ENCODE assay signal across 8 mouse cellular contexts in genomic region chr6:115993463-115994145, GRCm38 (mm10). TPM values are rescaled to one million over a fixed set of nuclear protein-coding genes. Genes with fewer than 3 reads are reported as not detected.
DNase-seq lines count a peak whose midpoint lies in the region; ATAC-seq and TF ChIP-seq lines count a peak whose summit lies in the region.

No protein-coding gene starts in this region.

- no peak for TF ChIP-seq POLR2A in cerebellum, adult 2 months (IDR thresholded peaks at IDR 0.05; ENCODE audit: borderline replicate concordance, insufficient read depth, low read length)

- no peaks in the 10 kb centered on the region for H3K9me3 ChIP-seq in neural tube, embryonic 11.5 days (ENCODE audit: control insufficient read depth, low read length)
- no peaks in the 10 kb centered on the region for H3K9me3 ChIP-seq in hindbrain, embryonic 13.5 days

- no peaks in the 10 kb centered on the region for H3K36me3 ChIP-seq in neural tube, embryonic 11.5 days (ENCODE audit: control insufficient read depth, insufficient read depth, low read length)
- H3K36me3 ChIP-seq in hindbrain, embryonic 13.5 days = no peaks in the 10 kb centered on the region
- no peaks in the 10 kb centered on the region for H3K36me3 ChIP-seq in macrophage (ENCODE audit: inconsistent target)

- no peaks in the 10 kb centered on the region for H3K27me3 ChIP-seq in cerebellum, adult 2 months (ENCODE audit: control insufficient read depth, insufficient read depth, low read length)
- H3K27me3 ChIP-seq in neural tube, embryonic 11.5 days (ENCODE audit: control insufficient read depth, insufficient read depth, low read length) = peaks cover 24% of the 10 kb centered on the region
- H3K27me3 ChIP-seq in hindbrain, embryonic 13.5 days = peaks cover 71% of the 10 kb centered on the region

- H3K4me1 ChIP-seq in cerebellum, adult 2 months (ENCODE audit: control insufficient read depth, insufficient read depth, low read length) = peaks cover 9% of the 10 kb centered on the region
- H3K4me1 ChIP-seq in neural tube, embryonic 11.5 days (ENCODE audit: control insufficient read depth, insufficient read depth, low read length) = peaks cover 21% of the 10 kb centered on the region
- H3K4me1 ChIP-seq in hindbrain, embryonic 13.5 days (replicated peaks) = peaks cover 51% of the 10 kb centered on the region

- H3K4me3 ChIP-seq in cerebellum, adult 2 months (replicated peaks; ENCODE audit: insufficient read depth, low read depth, low read length) = peak overlapping the region; percentile 50
- peak overlapping the region; percentile 56 for H3K4me3 ChIP-seq in neural tube, embryonic 11.5 days (ENCODE audit: low read depth, low read length)
- H3K4me3 ChIP-seq in hindbrain, embryonic 13.5 days = peak overlapping the region; percentile 55
- H3K4me3 ChIP-seq in macrophage (ENCODE audit: inconsistent target) = peak overlapping the region; percentile 62

- peak overlapping the region; percentile 49 for H3K9ac ChIP-seq in neural tube, embryonic 11.5 days (ENCODE audit: low read length)
- peak overlapping the region; percentile 70 for H3K9ac ChIP-seq in hindbrain, embryonic 13.5 days

- DNase-seq in cerebellum, adult 2 months = peak in 1 of 2 experiments; percentile 42
- no peak for DNase-seq in cerebellum, adult 11-12 months
- DNase-seq in neural tube, embryonic 11.5 days (ENCODE audit: low spot score) = peak; percentile 41
- no peak for DNase-seq in neural tube, embryonic 10.5 days (ENCODE audit: extremely low spot score, low spot score)
- peak; percentile 58 to 65 for DNase-seq in thymus, postnatal 36 days
- no peak for DNase-seq in natural killer cell, adult 2 months (ENCODE audit: low spot score in 2 of 2)

- peak overlapping the region; percentile 77 for H3K4me2 ChIP-seq in neural tube, embryonic 11.5 days (ENCODE audit: low read depth)
- peak overlapping the region; percentile 88 for H3K4me2 ChIP-seq in hindbrain, embryonic 13.5 days

- H3K79me2 ChIP-seq in macrophage (ENCODE audit: inconsistent target) = peaks cover 53% of the 10 kb centered on the region

- H3K27ac ChIP-seq in cerebellum, adult 2 months (ENCODE audit: insufficient read depth, low read length) = no peak overlapping the region
- 0 out of 2 replicates have a peak overlapping the region, but pooled peaks have one; percentile 23 for H3K27ac ChIP-seq in neural tube, embryonic 11.5 days (ENCODE audit: low read depth, low read length)
- H3K27ac ChIP-seq in hindbrain, embryonic 13.5 days = peak overlapping the region; percentile 35
- no peak overlapping the region for H3K27ac ChIP-seq in macrophage

- 4% methylated on average over 86 of the region's 86 CpGs for WGBS in cerebellum, adult 2 months
- WGBS in neural tube, embryonic 11.5 days = 2% methylated on average over 86 of the region's 86 CpGs
- WGBS in hindbrain, embryonic 13.5 days = under 1% methylated on average over 83 of the region's 86 CpGs
- WGBS in macrophage (ENCODE audit: missing documents) = 3% methylated on average over 80 of the region's 86 CpGs

- TF ChIP-seq CTCF in cerebellum, adult 2 months (IDR thresholded peaks at IDR 0.05; ENCODE audit: borderline replicate concordance, insufficient read depth, low read depth, low read length) = no peak

- no peak for ATAC-seq in neural tube, embryonic 11.5 days (ENCODE audit: insufficient read depth, low FRiP score, low TSS enrichment)
- ATAC-seq in hindbrain, embryonic 13.5 days (ENCODE audit: low FRiP score) = no peak

RNA-seq across cellular contexts. Expression of gene Plxnd1, which starts 1.2 kb away (rescaled TPM):
- 24.2 and 29.4 TPM in 2 replicates for polyA plus RNA-seq in cerebellum, adult 2 months (2012; rRNA removed)
- 23.8 and 28.7 TPM in 2 replicates for polyA plus RNA-seq in neural tube, embryonic 11.5 days (2014; fragmentation: Nextera tagmentation; extraction: Ambion mirVana)
- 9.1 and 11.3 TPM in 2 replicates for polyA plus RNA-seq in hindbrain, embryonic 13.5 days (2015; fragmentation: Nextera tagmentation; extraction: Ambion mirVana)
- 1,000 to 10,000 TPM in 1 of 26 experiments, 100 to 1,000 TPM in 25; 192 to 1,896 (median 380) TPM for total RNA-seq in macrophage (2018; cell fraction: chromatin; rRNA removed)
- 100 to 1,000 TPM; 198 to 344 (median 273) TPM for total RNA-seq in macrophage (2018; cell fraction: cytosol; rRNA removed)
- total RNA-seq in macrophage (2018; cell fraction: nucleus; rRNA removed) = 100 to 1,000 TPM; 233 to 720 (median 426) TPM
- 130 to 283 TPM (median 243 TPM) in 3 replicates for polyA plus RNA-seq in macrophage (2018)

RNA-seq across cellular contexts. Expression of gene H1foo, which starts 48.9 kb away (rescaled TPM):
- not detected in 2 replicates for polyA plus RNA-seq in cerebellum, adult 2 months (2012; rRNA removed)
- not detected in 2 replicates for polyA plus RNA-seq in neural tube, embryonic 11.5 days (2014; fragmentation: Nextera tagmentation; extraction: Ambion mirVana)
- not detected in 2 replicates for polyA plus RNA-seq in hindbrain, embryonic 13.5 days (2015; fragmentation: Nextera tagmentation; extraction: Ambion mirVana)
- 1 to 10 TPM in 1 of 26 experiments, not detected in 25; 1.4 TPM for total RNA-seq in macrophage (2018; cell fraction: chromatin; rRNA removed)
- under 1 TPM in 3 of 26 experiments, not detected in 23; 0.14 to 0.42 (median 0.19) TPM for total RNA-seq in macrophage (2018; cell fraction: cytosol; rRNA removed)
- total RNA-seq in macrophage (2018; cell fraction: nucleus; rRNA removed) = under 1 TPM in 1 of 26 experiments, not detected in 25; 0.76 TPM
- not detected in 3 replicates for polyA plus RNA-seq in macrophage (2018)

Comparison
In these comparisons a context has a peak if more than half of its experiments do, and no peak if none do; other contexts are left out.
1. DNase-seq: peak in neural tube, embryonic 11.5 days (single experiment) and thymus, postnatal 36 days (2 of 2); none in cerebellum, adult 11-12 months (single experiment), neural tube, embryonic 10.5 days (single experiment) and natural killer cell, adult 2 months (0 of 2).
2. H3K27ac ChIP-seq: peak in neural tube, embryonic 11.5 days (single experiment) and hindbrain, embryonic 13.5 days (single experiment); none in cerebellum, adult 2 months (single experiment) and macrophage (single experiment).
3. Peak in every context shown above with its lines, with median percentiles within 50 percentile points of each other: H3K4me3 ChIP-seq.